Mouse (Mus musculus) bone marrow macrophage, adult 2 months (primary cell): Measurements from ENCODE around the gene Akt1s1.

Experiments
- CTCF ChIP-seq: IDR thresholded peaks from 2 replicates; pipeline ENCODE4 v1.5.1; 2012; ENCODE audit warnings: low read depth, mild to moderate bottlenecking, low read length, moderate library complexity
- POLR2A ChIP-seq: IDR thresholded peaks from 2 replicates; pipeline ENCODE4 v1.6.1; 2012; ENCODE audit warnings: mild to moderate bottlenecking, low read depth, low read length, borderline replicate concordance

- no peak for TF ChIP-seq POLR2A
- no peak for TF ChIP-seq CTCF
Measured at GRCm38 (mm10) chr7:44893197-44893596, 44.4 kb downstream of the Akt1s1 start.
